8 mouse cellular contexts compared by ENCODE assay signal in the genomic region with DNA sequence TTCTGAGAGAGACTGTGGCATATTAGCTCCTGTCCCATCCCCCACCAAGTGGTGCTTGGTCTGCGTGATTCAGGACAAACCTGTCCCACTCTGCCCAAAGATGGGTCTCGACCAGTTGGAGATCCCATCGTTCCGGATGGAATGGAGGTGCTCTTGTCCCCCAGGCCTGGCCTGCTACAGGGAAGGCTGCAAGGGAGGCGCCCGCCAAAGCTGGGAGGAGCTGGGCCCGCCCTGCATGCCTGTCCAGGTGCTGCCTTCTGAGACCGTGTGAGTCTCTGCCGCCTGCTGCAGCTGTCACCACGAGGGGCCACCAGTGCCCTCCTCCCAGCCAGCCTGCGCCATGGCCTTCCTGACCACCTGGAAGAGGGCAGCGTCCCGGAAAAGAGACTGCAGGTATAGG. TPM values are rescaled to one million over a fixed set of nuclear protein-coding genes. Genes with fewer than 3 reads are reported as not detected.
DNase-seq lines count a peak whose midpoint lies in the region; ATAC-seq and TF ChIP-seq lines count a peak whose summit lies in the region.

No protein-coding gene starts in this region.

- H3K4me2 ChIP-seq in kidney, postnatal 0 days (ENCODE audit: low read length), result peak overlapping the region; percentile 42

- peak; percentile 68 for ATAC-seq in kidney, postnatal 0 days (replicated peaks; ENCODE audit: low FRiP score, low read depth)
- peak; percentile 73 for ATAC-seq in megakaryocyte progenitor cell, adult 5-6 weeks (replicated peaks; ENCODE audit: poor library complexity)

- no peaks in the 10 kb centered on the region for H3K4me1 ChIP-seq in kidney, postnatal 0 days (replicated peaks; ENCODE audit: insufficient read depth, low read length)

- TF ChIP-seq CTCF in kidney, postnatal 0 days (IDR thresholded peaks at IDR 0.05; ENCODE audit: low read depth), result peak; percentile 37

- 0 out of 2 replicates have a peak overlapping the region, but pooled peaks have one; percentile 4 for H3K4me3 ChIP-seq in kidney, postnatal 0 days (replicated peaks; ENCODE audit: low read depth, low read length)

- no peak overlapping the region for H3K27ac ChIP-seq in kidney, postnatal 0 days

- WGBS in kidney, postnatal 0 days, result 4% methylated on average over 13 of the region's 13 CpGs

- no peaks in the 10 kb centered on the region for H3K9me3 ChIP-seq in kidney, postnatal 0 days (replicated peaks; ENCODE audit: low read length)

- H3K9ac ChIP-seq in kidney, postnatal 0 days (ENCODE audit: low read depth, low read length), result peak overlapping the region; percentile 31; the same call in 1 of the 2 replicates

- H3K27me3 ChIP-seq in kidney, postnatal 0 days (ENCODE audit: insufficient read depth, low read length), result no peaks in the 10 kb centered on the region

- peak; percentile 17 for DNase-seq in adrenal gland, postnatal 14 days
- no peak for DNase-seq in adrenal gland, adult 18-20 months (ENCODE audit: low spot score in 2 of 2)
- DNase-seq in spleen, adult 12 weeks (ENCODE audit: low spot score), result peak; percentile 45
- no peak for DNase-seq in spleen, adult 18-20 months
- DNase-seq in kidney, postnatal 0 days (ENCODE audit: low spot score), result peak; percentile 15
- DNase-seq in adipocyte (ENCODE audit: low spot score), result no peak
- DNase-seq in right cerebral cortex, adult 2 months (ENCODE audit: low spot score in 2 of 2), result no peak

- no peaks in the 10 kb centered on the region for H3K36me3 ChIP-seq in kidney, postnatal 0 days (ENCODE audit: insufficient read depth, low read length)

RNA-seq across cellular contexts. Expression of a gene that starts 12.5 kb away (rescaled TPM):
- 6.2 and 7.1 TPM in 2 replicates for total RNA-seq in adrenal gland, postnatal 14 days (2021)
- total RNA-seq in adrenal gland, adult 18-20 months (2021), result 1 to 10 TPM; 3.8 to 6.3 TPM
- 2.6 and 3.0 TPM in 2 replicates for polyA plus RNA-seq in kidney, postnatal 0 days (2015; fragmentation: Nextera tagmentation; extraction: Ambion mirVana)
- 0.64 and 1.2 TPM in 2 replicates for total RNA-seq in megakaryocyte progenitor cell, adult 5-6 weeks (2015)
- 0.98 and 4.0 TPM in 2 replicates for total RNA-seq in megakaryocyte progenitor cell, adult 5-6 weeks (2017)

Comparison
In these comparisons a context has a peak if more than half of its experiments do, and no peak if none do; other contexts are left out.
1. DNase-seq: peak in adrenal gland, postnatal 14 days (single experiment), spleen, adult 12 weeks (single experiment) and kidney, postnatal 0 days (single experiment); none in adrenal gland, adult 18-20 months (0 of 2), spleen, adult 18-20 months (0 of 2), adipocyte (single experiment) and right cerebral cortex, adult 2 months (0 of 2).